Mouse (Mus musculus): ENCODE results near the gene Acss1.

- no peak for TF ChIP-seq POLR2A (IDR thresholded peaks at IDR 0.05; ENCODE audit: borderline replicate concordance, extremely low read depth, insufficient read depth, insufficient read length, poor library complexity, severe bottlenecking)
- TF ChIP-seq CTCF (IDR thresholded peaks at IDR 0.05; ENCODE audit: borderline replicate concordance, extremely low read depth, insufficient read depth, insufficient read length), result no peak
These were observed 61.2 kb downstream of the Acss1 start for GRCm38 (mm10) chr2:150607086-150607485.
